Mouse (Mus musculus): Measurements from ENCODE around the gene Pfkfb2. TPM values are rescaled to one million over a fixed set of nuclear protein-coding genes. Genes with fewer than 3 reads are reported as not detected.

The Pfkfb2 gene
- polyA plus RNA-seq, 1 experiment from 2014 or later: 24.8 TPM

DNA sequence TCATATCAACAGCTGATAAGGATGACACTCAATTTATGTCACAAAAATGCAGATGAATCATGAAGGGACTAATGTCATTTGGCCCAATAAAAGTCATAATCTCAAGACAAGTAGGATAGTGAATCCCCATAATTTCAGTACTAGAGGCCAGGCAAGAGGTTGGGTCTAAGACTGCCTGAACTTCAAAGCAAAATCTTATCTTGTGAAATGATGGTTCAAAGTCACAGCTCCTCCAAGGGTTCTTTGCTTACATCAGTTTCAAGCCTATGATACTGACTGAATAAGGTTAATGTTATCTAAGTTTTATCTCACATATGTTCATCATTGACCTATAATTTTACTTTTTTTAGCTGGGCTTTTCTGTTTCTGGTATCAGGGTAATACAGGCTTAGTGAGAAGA, 88.1 kb downstream of the Pfkfb2 start:
- Histone ChIP-seq H3K27me3 (ENCODE audit: control insufficient read depth, insufficient read depth, low read length) (no peaks in the 10 kb centered on the region), H3K36me3 (ENCODE audit: control insufficient read depth, insufficient read depth, low read length) (no peaks in the 10 kb centered on the region)
- no peak for ATAC-seq (ENCODE audit: low FRiP score, low TSS enrichment)

More for the DNA sequence above, 88.1 kb downstream of the Pfkfb2 start:
- Histone ChIP-seq H3K9ac (replicated peaks; ENCODE audit: low read length) (no peak overlapping the region), H3K4me1 (ENCODE audit: control insufficient read depth, insufficient read depth, low read length) (peaks cover 3% of the 10 kb centered on the region; the same call in 1 of the 2 replicates), H3K9me3 (ENCODE audit: control insufficient read depth, low read length) (no peaks in the 10 kb centered on the region), H3K4me3 (replicated peaks; ENCODE audit: low read depth, low read length) (no peak overlapping the region), H3K4me2 (ENCODE audit: low read length) (no peak overlapping the region), H3K27ac (replicated peaks; ENCODE audit: low read depth, low read length) (no peak overlapping the region)
- no peak for DNase-seq

Other genes with a start within 250 kb of the Pfkfb2 start
- gene Zp3r, start 99.6 kb downstream of the Pfkfb2 start, polyA plus RNA-seq (2014; fragmentation: Nextera tagmentation; extraction: Ambion mirVana): not detected in 2 replicates
- gene C4bp, start 67.6 kb downstream of the Pfkfb2 start, polyA plus RNA-seq (2014; fragmentation: Nextera tagmentation; extraction: Ambion mirVana): 0.16 TPM in 1 of 2 replicates, not detected in the other
- gene Gm29427, start 13.5 kb downstream of the Pfkfb2 start, polyA plus RNA-seq (2014; fragmentation: Nextera tagmentation; extraction: Ambion mirVana): not detected in 2 replicates
- gene Yod1, start 11.9 kb downstream of the Pfkfb2 start, polyA plus RNA-seq (2014; fragmentation: Nextera tagmentation; extraction: Ambion mirVana): 14.7 and 15.4 TPM in 2 replicates
- gene AA986860, start 2.7 kb upstream of the Pfkfb2 start, polyA plus RNA-seq (2014; fragmentation: Nextera tagmentation; extraction: Ambion mirVana): 0.18 and 0.28 TPM in 2 replicates
- not detected in 2 replicates for gene Fcamr, start 71.6 kb upstream of the Pfkfb2 start, polyA plus RNA-seq (2014; fragmentation: Nextera tagmentation; extraction: Ambion mirVana)
- gene Pigr, start 97.4 kb upstream of the Pfkfb2 start, polyA plus RNA-seq (2014; fragmentation: Nextera tagmentation; extraction: Ambion mirVana): not detected in 2 replicates
- not detected in 2 replicates for gene Fcmr, start 136.4 kb upstream of the Pfkfb2 start, polyA plus RNA-seq (2014; fragmentation: Nextera tagmentation; extraction: Ambion mirVana)
- gene Il24, start 158.2 kb upstream of the Pfkfb2 start, polyA plus RNA-seq (2014; fragmentation: Nextera tagmentation; extraction: Ambion mirVana): not detected in 2 replicates
- not detected in 2 replicates for gene Il20, start 182.2 kb upstream of the Pfkfb2 start, polyA plus RNA-seq (2014; fragmentation: Nextera tagmentation; extraction: Ambion mirVana)
- not detected in 2 replicates for gene Il19, start 210.9 kb upstream of the Pfkfb2 start, polyA plus RNA-seq (2014; fragmentation: Nextera tagmentation; extraction: Ambion mirVana)

Data from midbrain, embryonic 14.5 days (tissue).